Mouse (Mus musculus) retina, adult 2 months (tissue): ENCODE measurements around the gene Kbtbd7.
"Not testable (repeated sequence)": the region's sequence is repeated elsewhere in the genome, so short reads cannot be mapped to it uniquely, and the experiment has no call there.

ENCODE experiments used
- DNase-seq: peaks from one replicate; pipeline ENCODE4 v3.0.0-alpha.2; 2012; ENCODE audit warnings: low read depth, low spot score

The Kbtbd7 gene

DNA sequence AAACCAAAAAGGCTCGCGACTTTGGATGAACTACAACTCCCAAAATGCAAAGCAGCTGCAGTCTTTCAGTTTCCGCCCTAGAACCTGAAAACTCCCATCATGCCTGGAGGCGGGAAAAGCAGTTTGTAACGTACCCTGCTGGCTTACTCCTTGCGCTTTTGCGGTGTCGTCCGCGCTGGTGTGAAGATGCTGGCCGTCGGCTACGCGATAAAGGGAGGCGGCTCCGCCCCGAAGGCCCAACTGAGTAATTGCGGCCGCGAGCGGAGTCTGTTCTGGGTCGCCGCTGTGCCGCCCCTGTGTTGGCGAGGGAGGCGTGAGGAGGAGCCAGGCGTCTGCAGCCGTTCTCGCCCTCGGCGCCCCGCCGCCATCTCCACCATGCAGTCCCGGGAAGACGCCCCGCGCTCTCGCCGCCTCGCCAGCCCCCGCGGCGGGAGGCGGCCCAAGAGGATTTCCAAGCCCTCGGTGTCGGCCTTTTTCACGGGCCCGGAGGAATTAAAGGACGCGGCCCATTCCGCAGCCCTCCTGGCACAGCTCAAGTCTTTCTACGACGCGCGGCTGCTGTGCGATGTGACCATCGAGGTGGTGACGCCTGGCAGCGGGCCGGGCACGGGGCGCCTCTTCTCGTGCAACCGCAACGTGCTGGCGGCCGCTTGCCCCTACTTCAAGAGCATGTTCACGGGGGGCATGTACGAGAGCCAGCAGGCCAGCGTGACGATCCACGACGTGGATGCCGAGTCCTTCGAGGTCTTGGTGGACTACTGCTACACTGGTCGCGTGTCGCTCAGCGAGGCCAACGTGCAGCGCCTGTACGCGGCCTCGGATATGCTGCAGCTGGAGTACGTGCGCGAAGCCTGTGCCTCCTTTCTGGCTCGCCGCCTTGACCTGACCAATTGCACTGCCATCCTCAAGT, 25.6 kb downstream of the Kbtbd7 start, which contains the start of gene Kbtbd6:
Gene Kbtbd6, plus strand, starts transcription at position 155 of the 910 bp plus-strand sequence.
- DNase-seq: peak; percentile 72

GRCm38 (mm10) chr14:79452591-79452934, 26.3 kb downstream of the Kbtbd7 start:
- DNase-seq: not testable (repeated sequence)

- no peak for DNase-seq
Observed at GRCm38 (mm10) chr14:79460401-79460800, 34.1 kb downstream of the Kbtbd7 start.

DNA sequence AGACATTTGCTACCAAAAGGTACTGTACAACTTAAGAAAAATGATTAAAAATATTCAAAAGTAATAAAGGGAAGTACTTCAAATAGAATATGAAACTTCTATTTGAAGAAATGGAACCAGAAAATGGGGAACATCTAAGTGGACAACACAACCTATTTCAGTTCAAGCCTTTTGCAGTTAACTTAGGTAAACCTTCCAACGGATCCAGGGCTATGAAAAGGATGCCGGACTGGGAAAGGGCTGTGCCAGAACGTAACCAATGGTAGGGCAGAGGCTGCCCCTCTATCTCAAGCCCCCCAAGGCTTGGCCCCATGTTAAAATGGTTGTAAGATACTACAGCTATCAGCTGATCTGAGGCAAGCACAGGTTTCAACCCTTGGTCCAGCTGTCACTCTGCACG, 34.7 kb downstream of the Kbtbd7 start:
- DNase-seq: no peak

GRCm38 (mm10) chr14:79465623-79466022, 39.3 kb downstream of the Kbtbd7 start:
- no peak for DNase-seq

DNA sequence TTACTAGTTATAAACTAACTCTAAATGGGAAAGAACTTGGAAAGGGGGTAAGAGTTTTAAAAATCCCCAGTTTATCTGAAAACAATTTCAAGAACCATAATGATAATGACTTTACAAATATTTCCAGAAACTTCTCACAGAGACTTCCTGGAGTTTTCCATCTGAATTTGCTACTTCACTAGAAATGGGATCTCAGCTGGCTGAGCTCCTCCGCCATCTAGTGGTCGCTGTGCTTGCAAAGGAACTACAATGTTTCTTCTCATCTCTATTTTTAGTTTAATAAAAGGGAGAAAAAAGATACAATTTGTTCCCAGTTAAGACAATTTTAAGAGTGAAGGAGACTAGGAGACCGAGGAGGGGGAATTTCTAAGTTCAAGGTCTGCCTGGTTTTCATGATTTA, 41.3 kb downstream of the Kbtbd7 start:
- DNase-seq: no peak

GRCm38 (mm10) chr14:79473384-79473783, 47.1 kb downstream of the Kbtbd7 start:
- DNase-seq: no peak
